Mouse (Mus musculus) gastrocnemius, adult 2 months (tissue): ENCODE results near the gene Micu2. TPM values are rescaled to one million over a fixed set of nuclear protein-coding genes. Genes with fewer than 3 reads are reported as not detected.

Experiments used
- DNase-seq: peaks from one replicate; pipeline ENCODE4 v3.0.0; 2022
- H3K27ac ChIP-seq: fragments of 200-600 bp; 2 replicates; pipeline ENCODE4 v1.8.1; 2022; ENCODE audit warnings: mild to moderate bottlenecking
- H3K4me3 ChIP-seq: fragments of 200-600 bp; 2 replicates; pipeline ENCODE4 v1.8.1; 2022; ENCODE audit warnings: mild to moderate bottlenecking, moderate library complexity
- CTCF ChIP-seq: fragments of 200-600 bp; IDR thresholded peaks from 2 replicates; pipeline ENCODE4 v1.8.1; 2022; ENCODE audit warnings: antibody characterized with exemption, mild to moderate bottlenecking, moderate library complexity
- intact Hi-C: fragments of 180-260 bp; cut with DNase I; formaldehyde crosslinking; loops from one replicate; pipeline ENCODE4 v1.15.1; 2025
- long read RNA-seq, 2 experiments: library from polyadenylated mRNA; stranded (forward); transcript quantifications; one replicate each; pipeline ENCODE4 v2.0.0; 2021
- total RNA-seq, 2 experiments: library from RNA; stranded (reverse); gene quantifications; 2 replicates each; pipeline ENCODE4 v1.2.3; 2021

Gene Micu2
- 10 to 100 TPM; 29.1 to 45.9 TPM for total RNA-seq
- long read RNA-seq, experiment 1, transcript Micu2-201 (12 exons, 2,329 nt), result major isoform, 30 of 35 reads
- long read RNA-seq, experiment 1, partial matches to known transcripts, result 3 of 35 reads
- long read RNA-seq, experiment 1, other reads (novel, unspliced or antisense), result 2 of 35 reads
- long read RNA-seq, experiment 2, transcript Micu2-201 (12 exons, 2,329 nt), result major isoform, 34 of 44 reads
- long read RNA-seq, experiment 2, partial matches to known transcripts, result 2 of 44 reads
- long read RNA-seq, experiment 2, other reads (novel, unspliced or antisense), result 8 of 44 reads

GRCm38 (mm10) chr14:57998526-57999401 is at the start of gene Micu2:
Micu2 (minus strand) TSS chr14:57999262.
- intact Hi-C loops, result no loop called here
- TF ChIP-seq CTCF, result no peak
- Histone ChIP-seq H3K27ac (peak within 1 kb of the TSS; percentile 83), H3K4me3 (peak within 1 kb of the TSS; percentile 90)
- DNase-seq, result peak; percentile 89

DNA sequence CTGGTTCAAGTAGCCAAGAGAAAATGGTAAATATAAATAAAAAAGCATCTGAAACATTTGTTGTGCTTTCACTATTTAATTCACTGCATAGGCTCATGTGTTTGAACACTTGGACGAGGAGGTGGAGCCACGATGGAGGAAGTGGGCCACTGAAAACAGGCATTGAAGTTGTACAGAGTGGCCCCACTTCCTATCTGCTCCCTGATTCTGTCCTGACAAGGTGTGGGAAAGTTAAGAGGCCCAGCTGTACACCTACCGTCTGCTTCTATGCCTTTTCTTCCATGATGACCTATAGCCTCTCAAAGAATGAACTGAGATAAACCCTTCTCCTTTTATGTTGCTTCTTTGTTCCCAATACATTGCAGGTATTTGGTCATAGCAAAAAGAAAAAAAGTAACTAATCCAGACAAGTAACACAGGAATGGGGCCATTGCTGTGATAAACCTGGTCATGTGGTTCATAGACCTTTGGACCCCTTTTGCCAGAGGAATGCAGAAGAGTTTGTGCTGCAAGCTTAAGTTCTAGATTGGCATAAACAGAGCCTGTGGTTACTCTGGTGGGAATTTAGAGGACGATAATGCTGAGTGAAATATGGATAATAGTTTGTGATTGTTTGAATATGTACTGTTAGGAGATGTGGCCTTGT is 47.7 kb upstream of the Micu2 start:
- TF ChIP-seq CTCF, result no peak

GRCm38 (mm10) chr14:58036174-58036573 is 37.1 kb upstream of the Micu2 start:
- intact Hi-C loops, result loop anchor here (10.0 kb wide), 2 partner anchors 569 to 1049 kb away; no protein-coding TSS in a partner anchor
- TF ChIP-seq CTCF, result no peak
- Histone ChIP-seq H3K4me3 (no peak overlapping the region), H3K27ac (no peak overlapping the region)
- no peak for DNase-seq

More for the DNA sequence above, 47.7 kb upstream of the Micu2 start:
- intact Hi-C loops, result no loop called here
- no peak overlapping the region for H3K27ac ChIP-seq
- H3K4me3 ChIP-seq, result no peak overlapping the region
- DNase-seq, result no peak

GRCm38 (mm10) chr14:58034567-58034966 is 35.5 kb upstream of the Micu2 start:
- TF ChIP-seq CTCF, result peak; percentile 87
- H3K27ac ChIP-seq, result no peak overlapping the region
- peak; percentile 40 for DNase-seq
- intact Hi-C loops, result loop anchor here (2.0 to 10.0 kb wide), 3 partner anchors 570 to 1050 kb away; no protein-coding TSS in a partner anchor
- no peak overlapping the region for H3K4me3 ChIP-seq

GRCm38 (mm10) chr14:58018869-58019268 is 19.8 kb upstream of the Micu2 start:
- TF ChIP-seq CTCF, result peak; percentile 48

DNA sequence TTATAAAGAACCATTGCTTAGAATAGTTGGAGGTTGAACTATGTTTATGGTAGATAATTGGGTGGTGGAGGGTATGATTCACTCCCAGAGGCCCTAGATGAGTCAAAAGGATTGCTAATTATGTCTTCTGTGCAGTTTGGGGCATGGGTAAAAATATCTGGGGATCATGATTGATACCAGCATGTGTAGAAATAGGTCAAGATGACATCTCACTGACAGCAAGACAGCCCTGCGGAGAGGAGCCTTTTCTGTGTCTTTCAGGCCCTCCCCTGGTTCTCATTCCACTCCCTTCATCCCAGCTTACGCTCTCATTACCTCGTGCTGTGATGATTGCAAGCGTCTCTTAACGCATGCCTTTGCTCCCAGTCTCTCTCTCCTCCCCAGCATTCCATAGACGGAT is 4.8 kb upstream of the Micu2 start:
- intact Hi-C loops, result no loop called here
- TF ChIP-seq CTCF, result no peak
- H3K4me3 ChIP-seq, result no peak overlapping the region

More at GRCm38 (mm10) chr14:58018869-58019268, 19.8 kb upstream of the Micu2 start:
- no peak for DNase-seq
- H3K27ac ChIP-seq, result no peak overlapping the region
- H3K4me3 ChIP-seq, result no peak overlapping the region
- intact Hi-C loops, result no loop called here

GRCm38 (mm10) chr14:58002161-58002560 is 3.1 kb upstream of the Micu2 start:
- Histone ChIP-seq H3K4me3 (no peak overlapping the region), H3K27ac (no peak overlapping the region)
- TF ChIP-seq CTCF, result no peak
- no peak for DNase-seq
- intact Hi-C loops, result no loop called here

More for the DNA sequence above, 4.8 kb upstream of the Micu2 start:
- H3K27ac ChIP-seq, result no peak overlapping the region
- DNase-seq, result no peak

DNA sequence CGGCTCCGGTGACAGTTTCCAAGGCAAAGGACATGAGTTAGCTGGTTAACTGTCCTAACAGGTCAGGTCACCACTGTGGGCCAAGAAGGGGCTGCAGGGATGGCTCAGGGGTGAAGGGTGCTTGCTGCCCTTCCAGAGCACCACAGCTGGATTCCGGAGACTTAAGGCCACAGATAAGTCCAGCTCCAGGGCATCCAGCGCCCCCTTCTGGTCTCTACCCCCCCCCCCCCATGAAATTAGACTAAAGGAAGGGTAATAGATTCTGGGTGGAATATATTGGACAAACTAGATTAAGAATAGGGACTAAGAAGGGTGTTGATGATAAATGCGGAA is 306 bp upstream of the Micu2 start:
- no peak for DNase-seq
- Histone ChIP-seq H3K27ac (peak overlapping the region; percentile 83), H3K4me3 (peak overlapping the region; percentile 90)
- peak; percentile 29 for TF ChIP-seq CTCF
- intact Hi-C loops, result no loop called here

DNA sequence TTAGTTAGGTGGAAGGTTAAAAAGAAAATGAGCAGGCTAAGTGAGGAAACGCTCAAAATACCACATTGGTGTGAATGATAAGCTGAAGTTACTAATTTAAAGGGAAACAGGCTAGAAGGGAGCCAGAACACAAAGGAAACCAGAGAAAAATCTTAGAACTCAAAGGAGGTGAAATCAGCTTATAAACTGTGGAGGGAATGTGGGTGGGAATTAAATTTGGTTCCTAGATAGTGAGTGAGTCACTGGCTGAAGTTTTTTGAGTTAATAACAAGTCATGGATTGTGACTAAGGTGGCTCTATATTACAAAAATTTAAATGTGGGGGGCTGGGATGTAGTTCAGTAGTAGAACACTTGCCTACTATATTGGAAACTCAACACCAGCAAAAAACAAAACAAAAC is 1.6 kb downstream of the Micu2 start:
- intact Hi-C loops, result no loop called here
- DNase-seq, result no peak
- no peak overlapping the region for H3K27ac ChIP-seq

GRCm38 (mm10) chr14:57996210-57996609 is 2.9 kb downstream of the Micu2 start:
- intact Hi-C loops, result no loop called here
- peak; percentile 21; the same call in 1 of the 2 replicates for TF ChIP-seq CTCF
- no peak overlapping the region for H3K27ac ChIP-seq
- no peak overlapping the region for H3K4me3 ChIP-seq
- DNase-seq, result no peak

More for the DNA sequence above, 1.6 kb downstream of the Micu2 start:
- no peak overlapping the region for H3K4me3 ChIP-seq
- no peak for TF ChIP-seq CTCF

- no peak overlapping the region for H3K4me3 ChIP-seq
- H3K27ac ChIP-seq, result 0 out of 2 replicates have a peak overlapping the region, but pooled peaks have one; percentile 1
- TF ChIP-seq CTCF, result no peak
- intact Hi-C loops, result no loop called here
- no peak for DNase-seq
Observed at GRCm38 (mm10) chr14:57991761-57992160, 7.3 kb downstream of the Micu2 start.

- H3K4me3 ChIP-seq, result no peak overlapping the region
- TF ChIP-seq CTCF, result no peak
- intact Hi-C loops, result no loop called here
- no peak for DNase-seq
- H3K27ac ChIP-seq, result no peak overlapping the region
Observed at GRCm38 (mm10) chr14:57989162-57989561, 9.9 kb downstream of the Micu2 start.

DNA sequence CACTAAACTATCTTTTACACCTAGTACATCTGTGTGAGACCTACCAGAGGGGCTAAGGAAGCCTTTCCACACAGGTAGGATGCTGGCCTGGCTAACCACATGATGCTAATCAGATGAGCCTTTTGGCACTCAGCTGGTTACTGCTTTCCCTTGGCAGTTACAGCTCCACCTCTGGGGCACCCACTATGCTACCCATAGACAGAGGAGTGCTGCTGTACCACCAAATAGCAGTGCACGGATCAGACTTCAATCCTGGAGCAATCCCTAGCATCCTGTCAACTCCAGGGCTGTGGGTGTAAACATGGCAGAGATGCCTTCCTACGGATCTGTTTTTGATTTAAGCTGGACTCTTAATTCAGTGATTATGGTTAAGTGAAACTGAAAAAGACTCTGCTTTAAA is 13.3 kb downstream of the Micu2 start:
- intact Hi-C loops, result no loop called here
- TF ChIP-seq CTCF, result no peak
- no peak for DNase-seq
- Histone ChIP-seq H3K27ac (no peak overlapping the region), H3K4me3 (no peak overlapping the region)
